Mouse (Mus musculus) kidney, embryonic 14.5 days (tissue): Measurements from ENCODE around the gene Hras. TPM values are rescaled to one million over a fixed set of nuclear protein-coding genes. Genes with fewer than 3 reads are reported as not detected.

Experiments used
- ATAC-seq: fragments of 200-750 bp; cut with Nextera tagmentation; 2 replicates; pipeline ENCODE4 v1.8.0; 2017; ENCODE audit warnings: moderate number of reproducible peaks, mild to moderate bottlenecking, moderate TSS enrichment, moderate library complexity; ENCODE audit not compliant: low FRiP score, low TSS enrichment
- H3K27ac ChIP-seq: fragments of 300-500 bp; sonication (generic); 2 replicates; pipeline ENCODE4 v1.5.1; 2014; ENCODE audit warnings: low read depth, mild to moderate bottlenecking, low read length, moderate library complexity, mixed read lengths
- H3K27me3 ChIP-seq: fragments of 300-500 bp; sonication (generic); 2 replicates; pipeline ENCODE4 v1.6.1; 2014; ENCODE audit warnings: mild to moderate bottlenecking, low read length; ENCODE audit not compliant: control insufficient read depth, insufficient read depth
- H3K36me3 ChIP-seq: fragments of 300-500 bp; sonication (generic); 2 replicates; pipeline ENCODE4 v1.6.1; 2014; ENCODE audit warnings: low read length, mixed read lengths; ENCODE audit not compliant: control insufficient read depth, insufficient read depth
- H3K4me1 ChIP-seq: fragments of 300-500 bp; sonication (generic); 2 replicates; pipeline ENCODE4 v1.6.1; 2014; ENCODE audit warnings: low read length, mixed read lengths; ENCODE audit not compliant: control insufficient read depth, insufficient read depth
- H3K4me2 ChIP-seq: fragments of 300-500 bp; sonication (generic); replicated peaks from 2 replicates; pipeline ENCODE4 v1.6.1; 2014; ENCODE audit warnings: low read depth, mild to moderate bottlenecking, low read length
- H3K4me3 ChIP-seq: fragments of 300-500 bp; sonication (generic); 2 replicates; pipeline ENCODE4 v1.5.1; 2014; ENCODE audit warnings: mild to moderate bottlenecking, low read length
- H3K9ac ChIP-seq: fragments of 300-500 bp; sonication (generic); 2 replicates; pipeline ENCODE4 v1.6.1; 2014; ENCODE audit warnings: low read depth, mild to moderate bottlenecking, low read length, moderate library complexity
- H3K9me3 ChIP-seq: fragments of 300-500 bp; sonication (generic); 2 replicates; pipeline ENCODE4 v1.6.1; 2016; ENCODE audit warnings: low read length; ENCODE audit not compliant: control insufficient read depth
- WGBS: fragments of 180-500 bp; shearing (Covaris S2); extraction: QIAGEN DNeasy Blood & Tissue Kit; methylation state at CpG from one replicate; pipeline ENCODE4 v1.1.7; 2014; 5-methylcytosine and 5-hydroxymethylcytosine counted together
- polyA plus RNA-seq: library from polyadenylated mRNA; unstranded; fragments of >200 nt; fragmentation: Nextera tagmentation; extraction: Ambion mirVana; gene quantifications from 2 replicates; pipeline ENCODE4 v1.2.1, GENCODE M21; 2014

Gene Hras
- polyA plus RNA-seq, 1 experiment from 2014 or later, result 97.8 TPM

DNA sequence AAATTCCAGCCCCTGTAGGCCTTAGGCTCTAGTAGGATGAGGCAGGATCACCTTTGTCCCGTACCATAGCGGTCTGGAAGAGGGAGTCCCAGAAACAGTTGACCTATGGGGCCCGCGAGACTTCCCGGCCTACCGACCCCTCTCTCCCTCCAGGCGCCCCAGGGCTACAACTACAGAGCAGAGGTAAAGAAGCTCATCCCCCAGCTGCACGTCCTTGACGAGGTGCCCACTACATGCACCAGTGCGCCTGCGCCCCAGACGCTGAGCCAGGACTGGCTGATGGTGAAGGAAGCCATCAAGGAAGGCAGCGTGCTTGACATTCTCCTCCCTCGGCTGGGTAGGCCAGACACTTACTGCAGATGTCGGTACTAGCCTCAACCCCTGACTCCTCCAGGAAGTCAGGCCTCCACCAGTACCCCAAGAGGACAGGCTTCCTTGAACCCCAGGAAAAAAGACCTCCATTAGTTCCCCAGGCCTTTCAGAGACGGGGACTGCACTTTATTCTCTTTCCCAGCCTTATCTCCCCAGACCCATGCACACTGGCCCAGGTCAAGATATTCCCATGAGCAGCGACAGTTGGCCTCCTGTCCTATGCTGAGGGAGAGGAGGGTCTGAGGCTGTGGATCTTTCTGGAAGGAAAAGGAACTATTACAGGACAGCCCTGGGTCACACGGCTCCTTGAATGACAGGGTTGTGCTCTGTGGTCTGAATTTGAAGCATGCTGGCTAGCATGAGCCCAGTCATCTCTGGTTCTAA lies 12.6 kb upstream of the Hras start:
- no peak overlapping the region for H3K4me2 ChIP-seq
- no peak overlapping the region for H3K27ac ChIP-seq
- H3K27me3 ChIP-seq, result no peaks in the 10 kb centered on the region
- H3K9ac ChIP-seq, result no peak overlapping the region
- no peak overlapping the region for H3K4me3 ChIP-seq
- H3K36me3 ChIP-seq, result no peaks in the 10 kb centered on the region
- no peak for ATAC-seq
- WGBS, result 90% methylated on average over 18 of the region's 18 CpGs
- H3K9me3 ChIP-seq, result no peaks in the 10 kb centered on the region
- no peaks in the 10 kb centered on the region for H3K4me1 ChIP-seq

DNA sequence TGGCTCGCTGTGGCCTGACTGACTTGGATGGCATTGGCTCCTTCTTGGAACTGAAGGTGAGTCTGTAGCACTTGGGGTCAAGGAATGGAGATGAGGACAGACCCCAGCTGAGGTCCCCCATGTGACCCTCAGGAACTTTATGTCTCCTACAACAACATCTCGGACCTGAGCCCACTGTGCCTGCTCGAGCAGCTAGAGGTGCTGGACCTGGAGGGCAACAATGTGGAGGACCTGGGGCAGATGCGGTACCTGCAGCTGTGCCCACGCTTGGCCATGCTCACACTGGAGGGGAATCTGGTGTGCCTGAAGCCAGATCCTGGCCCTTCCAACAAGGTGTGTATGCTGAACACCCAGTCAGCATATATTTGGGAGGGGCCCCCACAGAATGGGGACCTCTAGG lies 11.7 kb upstream of the Hras start:
- Histone ChIP-seq H3K4me2 (no peak overlapping the region), H3K9me3 (no peaks in the 10 kb centered on the region), H3K4me1 (no peaks in the 10 kb centered on the region), H3K36me3 (no peaks in the 10 kb centered on the region), H3K27me3 (no peaks in the 10 kb centered on the region), H3K27ac (no peak overlapping the region), H3K4me3 (no peak overlapping the region), H3K9ac (no peak overlapping the region)
- 90% methylated on average over 5 of the region's 5 CpGs for WGBS
- no peak for ATAC-seq

DNA sequence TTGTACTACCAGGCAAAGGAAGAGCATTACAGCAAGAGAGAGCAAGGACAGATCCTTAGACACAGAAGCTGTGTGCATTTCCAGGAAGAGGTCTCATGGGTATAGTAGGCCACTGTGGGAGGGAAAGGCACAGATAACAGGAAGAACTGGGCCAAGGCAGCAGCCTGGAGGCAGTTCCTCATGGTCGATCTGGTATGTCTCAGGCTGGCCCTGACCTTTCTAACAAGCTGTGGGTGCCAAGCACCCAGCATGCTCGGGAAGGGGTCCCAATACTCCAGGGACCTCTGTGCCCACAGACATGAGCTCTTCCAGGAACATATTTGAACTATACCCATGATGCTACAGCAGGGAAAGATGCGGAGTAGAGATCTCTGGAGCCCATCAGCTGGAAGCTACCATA lies 10.7 kb upstream of the Hras start:
- no peak overlapping the region for H3K9ac ChIP-seq
- H3K27me3 ChIP-seq, result no peaks in the 10 kb centered on the region
- no peaks in the 10 kb centered on the region for H3K36me3 ChIP-seq
- WGBS, result 73% methylated on average over 3 of the region's 3 CpGs
- no peak overlapping the region for H3K27ac ChIP-seq
- no peak overlapping the region for H3K4me3 ChIP-seq
- no peak for ATAC-seq
- H3K9me3 ChIP-seq, result no peaks in the 10 kb centered on the region
- no peak overlapping the region for H3K4me2 ChIP-seq
- H3K4me1 ChIP-seq, result no peaks in the 10 kb centered on the region

DNA sequence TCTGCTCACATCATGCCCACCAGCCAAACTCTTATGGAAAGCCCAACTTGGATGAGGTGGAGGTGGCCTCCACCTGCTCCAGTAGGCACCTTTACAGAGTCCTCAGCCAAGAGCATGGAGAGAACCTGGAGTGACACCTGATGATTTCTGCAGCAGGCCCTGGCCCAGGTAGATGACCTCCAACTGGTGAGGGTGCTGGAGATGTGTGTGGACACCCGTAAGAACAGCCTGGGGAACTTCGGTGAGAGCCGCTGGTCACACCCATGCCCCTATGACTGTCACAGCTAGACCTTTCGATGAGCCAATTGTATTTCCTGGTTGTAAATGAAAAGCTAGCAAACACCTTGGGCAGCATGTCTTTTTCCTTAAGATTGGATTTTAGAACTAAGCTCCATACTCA lies 4.3 kb upstream of the Hras start:
- Histone ChIP-seq H3K4me3 (no peak overlapping the region), H3K36me3 (no peaks in the 10 kb centered on the region), H3K9me3 (no peaks in the 10 kb centered on the region), H3K4me1 (peaks cover 3% of the 10 kb centered on the region; the same call in 1 of the 2 replicates), H3K4me2 (no peak overlapping the region), H3K27ac (no peak overlapping the region), H3K27me3 (no peaks in the 10 kb centered on the region), H3K9ac (no peak overlapping the region)
- 98% methylated on average over 4 of the region's 4 CpGs for WGBS
- no peak for ATAC-seq

DNA sequence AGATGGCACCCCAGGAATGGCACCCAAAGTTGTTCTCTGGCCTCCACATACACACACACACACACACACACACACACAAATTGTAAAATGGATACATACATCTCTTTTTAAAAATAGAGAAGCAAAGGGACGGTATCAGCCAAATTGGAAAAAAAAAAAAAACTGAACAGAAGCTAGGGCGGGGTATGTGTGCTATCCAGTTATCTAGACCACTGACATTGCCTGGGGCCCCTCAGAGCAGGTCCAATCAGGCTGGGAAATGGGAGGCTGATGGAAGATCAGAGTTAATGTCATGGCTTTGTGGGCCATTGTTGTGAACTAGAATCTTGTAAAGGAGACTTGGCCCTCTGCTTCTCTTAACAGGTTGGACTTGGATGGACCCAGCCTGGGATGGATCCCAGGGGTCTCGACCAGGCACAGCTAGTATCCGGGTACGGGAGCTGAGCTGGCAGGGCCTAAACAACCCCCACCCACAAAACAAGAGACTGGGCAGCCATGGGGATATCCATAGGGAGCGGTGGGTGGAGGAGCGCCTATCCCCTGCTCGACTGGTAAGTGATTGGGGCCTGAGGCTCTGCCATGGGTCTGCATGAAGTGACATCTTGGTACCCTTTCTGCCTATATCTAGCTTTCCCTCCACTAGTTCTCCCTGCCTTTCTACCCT lies 2.9 kb upstream of the Hras start:
- Histone ChIP-seq H3K9ac (no peak overlapping the region), H3K27ac (no peak overlapping the region), H3K4me3 (no peak overlapping the region), H3K27me3 (no peaks in the 10 kb centered on the region), H3K36me3 (peaks cover 6% of the 10 kb centered on the region; the same call in 1 of the 2 replicates), H3K4me2 (no peak overlapping the region), H3K4me1 (peaks cover 14% of the 10 kb centered on the region; the same call in 1 of the 2 replicates), H3K9me3 (no peaks in the 10 kb centered on the region)
- WGBS, result 94% methylated on average over 8 of the region's 8 CpGs
- no peak for ATAC-seq

DNA sequence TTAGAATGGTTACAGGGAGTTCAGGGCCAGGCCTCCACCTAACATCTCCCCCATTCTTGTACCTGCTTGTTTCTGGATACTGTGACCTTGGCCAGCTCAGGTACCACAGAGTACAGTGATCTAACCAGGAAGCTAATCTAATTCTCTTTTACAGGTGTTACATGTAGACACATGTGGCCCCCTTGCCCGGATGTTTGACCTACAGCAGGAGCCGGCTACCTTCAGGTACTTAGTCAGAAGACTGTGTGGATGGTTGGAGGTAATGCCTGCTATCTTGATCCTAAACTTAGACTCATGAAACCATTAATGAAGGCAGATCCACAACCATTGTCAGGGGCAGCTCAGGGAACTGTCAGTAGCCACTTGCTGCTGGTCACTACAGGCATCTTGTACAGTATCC lies 1.9 kb upstream of the Hras start:
- H3K9me3 ChIP-seq, result no peaks in the 10 kb centered on the region
- H3K36me3 ChIP-seq, result peaks cover 16% of the 10 kb centered on the region
- H3K4me1 ChIP-seq, result peaks cover 14% of the 10 kb centered on the region; the same call in 1 of the 2 replicates
- peak overlapping the region; percentile 97; the same call in 1 of the 2 replicates for H3K4me2 ChIP-seq
- no peak overlapping the region for H3K4me3 ChIP-seq
- no peak overlapping the region for H3K27ac ChIP-seq
- ATAC-seq, result no peak
- WGBS, result 99% methylated on average over 2 of the region's 2 CpGs
- no peak overlapping the region for H3K9ac ChIP-seq
- no peaks in the 10 kb centered on the region for H3K27me3 ChIP-seq

DNA sequence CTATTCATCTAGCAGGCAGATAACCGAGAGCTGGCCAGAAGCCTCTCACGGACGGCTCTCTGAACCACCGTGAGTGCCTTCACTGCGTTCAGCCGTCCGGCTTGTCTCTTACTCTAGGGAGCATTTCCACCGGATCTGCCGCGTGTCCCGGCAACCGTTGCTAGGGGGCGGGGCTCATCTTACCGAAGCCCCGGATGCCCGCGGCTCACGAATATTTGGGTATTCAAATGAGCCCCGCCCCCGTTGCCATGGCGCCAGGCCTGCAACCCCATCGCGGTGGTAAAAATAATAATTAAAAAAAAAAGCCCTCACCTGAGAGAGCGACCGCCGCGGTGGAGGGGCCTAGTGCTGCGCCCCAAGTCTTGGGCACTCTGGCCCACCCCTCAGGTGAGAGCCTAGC lies 1.0 kb upstream of the Hras start:
- peaks cover 14% of the 10 kb centered on the region; the same call in 1 of the 2 replicates for H3K4me1 ChIP-seq
- peak overlapping the region; percentile 65 for H3K9ac ChIP-seq
- H3K4me2 ChIP-seq, result peak overlapping the region; percentile 97
- peaks cover 25% of the 10 kb centered on the region for H3K36me3 ChIP-seq
- H3K27ac ChIP-seq, result peak overlapping the region; percentile 84; the same call in 1 of the 2 replicates
- ATAC-seq, result peak; percentile 46
- H3K27me3 ChIP-seq, result no peaks in the 10 kb centered on the region
- H3K9me3 ChIP-seq, result no peaks in the 10 kb centered on the region
- peak overlapping the region; percentile 92 for H3K4me3 ChIP-seq
- WGBS, result under 1% methylated on average over 28 of the region's 28 CpGs

DNA sequence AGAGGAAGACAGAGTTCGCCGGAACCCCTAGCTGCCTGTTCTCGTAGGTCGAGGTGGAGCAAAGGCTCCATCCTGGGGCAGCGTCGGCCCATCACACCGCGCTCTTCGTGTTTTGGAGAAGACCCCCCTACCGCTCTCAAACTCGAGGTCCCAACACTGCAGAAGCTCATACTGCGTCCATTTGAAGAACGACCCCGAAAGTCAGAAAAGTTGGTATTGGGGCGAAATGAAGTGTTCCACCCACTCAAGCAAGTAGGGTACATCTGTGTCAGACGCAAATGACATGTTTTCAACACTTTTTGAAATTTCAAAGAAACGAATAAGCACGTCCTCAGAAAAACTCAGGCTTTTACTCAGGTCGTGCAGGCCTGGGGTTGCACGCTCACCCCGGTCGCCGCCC lies 604 bp upstream of the Hras start:
- H3K4me3 ChIP-seq, result peak overlapping the region; percentile 92
- under 1% methylated on average over 23 of the region's 23 CpGs for WGBS
- H3K4me1 ChIP-seq, result peaks cover 14% of the 10 kb centered on the region; the same call in 1 of the 2 replicates
- H3K4me2 ChIP-seq, result peak overlapping the region; percentile 97
- H3K9me3 ChIP-seq, result no peaks in the 10 kb centered on the region
- H3K9ac ChIP-seq, result peak overlapping the region; percentile 65
- H3K27ac ChIP-seq, result peak overlapping the region; percentile 84
- H3K27me3 ChIP-seq, result no peaks in the 10 kb centered on the region
- no peak for ATAC-seq
- peaks cover 30% of the 10 kb centered on the region for H3K36me3 ChIP-seq

DNA sequence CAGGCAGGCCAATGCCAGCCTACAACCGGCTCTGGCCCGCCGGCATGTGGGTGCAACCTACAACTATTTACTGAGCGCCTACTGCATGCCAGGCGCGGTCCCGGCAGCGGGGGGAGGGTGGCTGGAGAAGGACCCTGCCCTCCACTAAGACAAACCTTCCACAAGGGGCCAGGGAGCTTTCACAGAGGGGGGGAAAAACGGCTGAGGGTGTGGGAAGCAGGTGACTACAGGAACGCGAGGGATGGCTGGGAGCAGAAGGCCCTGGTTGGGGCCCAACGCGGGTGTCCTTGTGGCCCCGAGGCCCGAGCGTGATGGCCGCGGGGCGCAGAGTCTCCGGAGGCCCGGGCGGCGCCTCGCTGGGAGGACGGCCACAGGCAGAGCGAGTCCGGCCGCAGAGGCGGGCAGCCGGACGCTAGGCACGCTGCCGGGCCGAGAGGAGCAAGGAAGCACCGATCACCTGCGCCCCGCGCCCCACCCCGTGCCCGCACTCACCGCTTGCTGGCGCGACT lies 403 bp downstream of the Hras start:
- Histone ChIP-seq H3K4me1 (peaks cover 14% of the 10 kb centered on the region; the same call in 1 of the 2 replicates), H3K36me3 (peaks cover 31% of the 10 kb centered on the region), H3K4me2 (peak overlapping the region; percentile 97), H3K9me3 (no peaks in the 10 kb centered on the region), H3K4me3 (peak overlapping the region; percentile 92), H3K27me3 (no peaks in the 10 kb centered on the region), H3K27ac (peak overlapping the region; percentile 65; the same call in 1 of the 2 replicates), H3K9ac (peak overlapping the region; percentile 93)
- ATAC-seq, result peak; percentile 16
- under 1% methylated on average over 41 of the region's 43 CpGs for WGBS
